Mouse (Mus musculus) adrenal gland, adult 2 months (tissue): ENCODE measurements around the gene Scamp3. TPM values are rescaled to one million over a fixed set of nuclear protein-coding genes. Genes with fewer than 3 reads are reported as not detected.

Experiments
- DNase-seq: peaks from one replicate; pipeline ENCODE4 v3.0.0; 2021
- polyA plus RNA-seq: library from polyadenylated mRNA; depleted of rRNA; stranded (reverse); fragments of >200 nt; gene quantifications from 2 replicates; pipeline ENCODE4 v1.2.3, GENCODE M21; 2012
- total RNA-seq, 2 experiments: library from RNA; stranded (reverse); gene quantifications; 2 replicates each; pipeline ENCODE4 v1.2.3; 2021

The Scamp3 gene
- total and polyA plus RNA-seq, 3 experiments: 87.1 to 299 (median 104) TPM

- peak; percentile 46 for DNase-seq
These were observed 14.2 kb upstream of the Scamp3 start for GRCm38 (mm10) chr3:89163123-89163522.

DNA sequence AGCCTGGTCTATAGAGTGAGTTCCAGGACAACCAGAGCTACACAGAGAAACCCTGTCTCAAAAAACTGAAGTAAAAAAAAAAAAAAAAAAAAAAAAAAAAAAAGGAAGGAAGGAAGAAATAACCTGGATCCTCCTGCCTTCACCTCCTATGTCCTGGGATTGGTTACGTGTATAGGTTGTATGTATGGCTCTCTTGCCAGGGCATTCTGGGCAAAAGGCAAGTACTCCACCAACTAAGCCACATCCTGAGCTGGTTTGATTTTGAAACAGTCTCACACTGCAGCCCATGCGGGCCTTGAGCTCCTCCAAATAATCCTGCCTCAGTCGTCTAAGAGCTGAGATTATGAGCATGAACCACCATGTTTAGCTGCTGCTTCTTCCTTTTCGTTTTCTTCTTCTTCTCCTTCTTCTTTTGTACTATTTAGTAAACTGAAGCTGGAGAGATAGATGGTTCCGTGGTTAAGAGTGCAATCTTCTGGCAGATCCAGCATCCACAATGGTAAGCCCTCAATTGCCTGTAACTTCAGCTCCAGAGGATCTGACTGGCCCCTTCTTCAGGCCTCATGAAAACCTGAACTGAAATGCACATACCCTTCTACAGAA is 13.5 kb upstream of the Scamp3 start:
- DNase-seq: no peak

DNA sequence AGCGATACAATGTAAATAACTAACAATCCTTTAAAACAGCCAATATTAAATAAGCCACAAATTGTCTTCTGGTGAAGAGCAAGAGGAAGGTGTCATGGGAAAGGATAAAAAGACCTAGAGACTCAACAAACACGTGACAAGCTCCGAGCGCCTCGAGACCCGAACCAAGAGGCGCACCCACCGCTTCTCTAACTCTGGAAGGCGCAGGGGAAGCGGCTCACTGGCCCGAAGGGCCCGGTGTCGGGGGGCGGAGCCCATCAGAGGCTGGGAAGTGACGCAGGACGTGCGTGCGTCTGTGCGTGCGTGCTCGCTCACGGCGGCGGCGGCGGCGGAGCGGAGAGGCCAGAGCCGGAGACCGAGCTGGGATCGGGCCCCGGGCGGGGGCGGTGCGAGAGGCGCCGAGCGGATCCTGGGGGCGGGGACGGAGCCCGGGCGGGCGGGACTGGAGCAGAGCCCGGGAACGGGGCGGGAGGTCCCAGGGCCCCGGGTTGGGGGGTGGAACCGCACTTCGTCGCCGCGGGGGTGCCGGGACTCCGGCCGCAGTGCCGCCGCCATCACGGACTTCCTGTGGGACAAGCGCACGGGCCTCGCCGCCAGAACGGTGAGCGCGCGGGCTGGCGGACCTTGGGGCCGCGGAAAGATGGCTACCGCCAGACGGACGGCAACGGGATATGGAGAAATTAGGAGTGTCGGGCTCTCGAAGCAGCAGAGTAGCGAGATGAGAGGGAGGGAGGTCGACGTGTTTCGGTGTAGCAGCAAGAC is 12.6 kb upstream of the Scamp3 start, which contains the start of gene Clk2:
TSS of gene Clk2 (plus strand) at position 290 of the 762 bp plus-strand sequence.
- peak; percentile 98 for DNase-seq

GRCm38 (mm10) chr3:89165268-89165870 is 11.9 kb upstream of the Scamp3 start:
- DNase-seq: no peak

GRCm38 (mm10) chr3:89166945-89167344 is 10.3 kb upstream of the Scamp3 start:
- DNase-seq: no peak

DNA sequence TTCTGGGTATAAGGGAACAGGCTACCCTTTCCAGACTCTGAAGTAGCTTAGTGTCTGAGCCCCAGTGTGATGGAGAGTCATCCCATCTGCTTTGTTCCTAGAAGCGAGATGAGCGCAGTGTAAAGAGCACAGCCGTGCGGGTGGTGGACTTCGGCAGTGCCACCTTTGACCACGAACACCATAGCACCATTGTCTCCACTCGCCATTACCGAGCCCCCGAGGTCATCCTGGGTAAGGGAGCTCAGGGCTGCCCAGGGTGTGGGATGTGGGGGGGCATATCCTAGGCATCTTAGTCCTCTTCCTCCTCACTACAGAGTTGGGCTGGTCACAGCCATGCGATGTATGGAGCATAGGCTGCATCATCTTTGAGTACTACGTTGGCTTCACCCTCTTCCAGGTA is 2.4 kb upstream of the Scamp3 start:
- DNase-seq: no peak

DNA sequence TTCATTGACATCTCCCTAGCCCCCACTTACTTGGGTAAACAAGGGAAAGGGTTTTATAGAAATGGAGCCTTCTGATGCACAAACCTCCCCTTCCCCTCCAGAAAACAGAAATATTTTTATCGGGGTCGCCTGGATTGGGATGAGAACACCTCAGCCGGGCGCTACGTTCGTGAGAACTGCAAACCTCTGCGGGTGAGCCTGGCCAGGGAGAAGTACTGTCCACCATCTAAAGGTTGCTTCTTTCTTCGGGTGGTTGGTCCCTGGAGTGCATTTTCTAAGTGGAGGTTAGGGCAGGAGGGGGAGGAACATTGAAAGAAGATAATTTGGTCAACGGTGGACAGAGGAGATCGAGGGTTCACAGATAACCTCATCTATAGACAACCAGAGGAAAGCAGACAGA is 1.7 kb upstream of the Scamp3 start:
- DNase-seq: no peak

- no peak for DNase-seq
These were observed 852 bp upstream of the Scamp3 start for GRCm38 (mm10) chr3:89176421-89176820.

- no peak for DNase-seq
These were observed 773 bp downstream of the Scamp3 start for GRCm38 (mm10) chr3:89178107-89178385.

DNA sequence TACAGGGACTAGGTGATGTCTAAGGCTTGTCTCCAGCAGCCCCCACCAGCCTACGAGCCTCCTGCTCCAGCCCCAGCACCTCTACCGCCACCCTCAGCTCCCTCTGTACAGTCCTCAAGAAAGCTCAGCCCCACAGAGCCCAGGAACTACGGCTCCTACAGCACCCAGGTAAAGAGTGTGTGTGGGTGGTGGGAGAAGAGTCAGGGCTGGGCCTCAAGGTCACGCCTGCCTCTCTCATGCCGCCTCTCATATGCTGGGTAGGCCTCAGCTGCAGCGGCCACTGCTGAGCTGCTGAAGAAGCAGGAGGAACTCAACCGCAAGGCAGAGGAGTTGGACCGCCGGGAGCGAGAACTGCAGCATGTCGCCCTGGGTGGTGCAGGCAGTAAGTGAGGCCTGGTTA is 1.8 kb downstream of the Scamp3 start:
- no peak for DNase-seq

DNA sequence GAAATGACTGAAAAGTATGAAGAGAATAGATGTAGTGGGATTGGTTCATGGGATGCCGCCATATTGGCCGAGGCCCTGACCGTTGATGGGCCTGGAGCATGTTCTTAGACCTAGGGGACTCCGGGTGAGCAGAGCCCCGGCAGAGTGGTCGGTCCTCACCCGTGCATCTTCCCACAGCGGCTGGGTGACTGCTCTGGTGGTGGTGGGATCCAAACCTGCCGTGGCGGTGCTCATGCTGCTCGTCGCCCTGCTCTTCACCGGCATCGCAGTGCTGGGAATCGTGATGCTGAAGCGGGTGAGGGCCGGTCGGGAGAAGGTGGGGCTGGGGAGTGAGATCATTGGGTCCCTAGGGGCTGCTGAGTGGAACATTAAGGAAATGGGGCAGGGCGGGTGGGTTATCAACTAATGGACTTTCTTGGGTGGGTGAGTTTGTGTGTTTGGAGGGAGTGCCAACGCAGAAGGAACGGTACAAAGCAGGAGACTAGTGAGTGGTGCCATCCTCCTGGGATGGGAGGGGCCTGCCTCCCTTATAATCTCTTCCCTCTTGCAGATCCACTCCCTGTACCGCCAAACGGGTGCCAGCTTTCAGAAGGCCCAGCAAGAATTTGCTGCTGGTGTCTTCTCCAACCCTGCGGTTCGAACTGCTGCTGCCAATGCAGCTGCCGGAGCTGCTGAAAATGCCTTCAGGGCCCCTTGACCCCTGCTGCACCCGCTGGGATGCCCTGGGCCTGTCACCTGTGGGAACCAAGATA is 4.7 kb downstream of the Scamp3 start:
- DNase-seq: no peak

- DNase-seq: no peak
These were observed 5.3 kb downstream of the Scamp3 start for GRCm38 (mm10) chr3:89182531-89183057.

DNA sequence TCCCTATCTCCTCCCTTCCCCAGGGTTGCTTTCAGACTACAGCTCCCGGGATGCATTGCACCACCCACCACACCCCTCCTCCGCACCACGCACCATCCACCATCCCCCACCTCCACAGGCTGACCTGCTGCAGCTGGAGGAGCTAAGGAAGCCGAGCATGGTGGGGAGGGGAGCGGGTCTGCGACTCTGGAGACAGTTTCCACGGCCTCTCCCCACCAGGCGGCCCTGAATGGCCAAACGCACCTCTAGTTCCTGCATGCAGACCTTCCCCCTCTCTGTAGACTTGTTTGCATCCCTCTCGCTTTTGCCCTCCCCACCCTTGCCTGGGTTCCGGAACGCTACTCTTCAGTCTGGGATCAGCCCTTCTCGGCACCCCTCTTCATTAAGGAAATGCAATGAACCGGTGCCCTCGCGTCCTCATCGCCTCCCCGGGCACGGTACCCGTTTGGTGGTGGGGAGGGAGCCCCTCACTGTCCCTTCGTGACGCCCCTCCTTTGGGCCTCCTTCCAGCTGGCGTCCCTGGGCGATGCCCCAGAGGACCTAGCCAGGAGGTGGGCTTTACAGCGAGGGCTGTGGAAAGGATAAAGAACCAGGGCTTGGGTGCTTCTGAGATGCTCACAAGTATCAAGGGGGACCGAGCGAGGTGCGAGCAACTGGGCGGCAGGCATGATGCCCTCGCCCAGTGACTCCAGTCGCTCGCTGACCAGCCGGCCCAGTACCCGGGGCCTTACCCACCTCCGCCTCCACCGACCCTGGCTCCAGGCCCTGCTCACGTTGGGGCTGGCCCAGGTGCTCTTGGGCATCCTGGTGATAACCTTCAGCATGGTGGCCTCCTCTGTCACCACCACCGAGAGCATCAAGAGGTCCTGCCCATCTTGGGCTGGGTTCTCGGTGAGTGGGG is 6.0 kb downstream of the Scamp3 start, which contains the start of gene Fam189b:
TSS of gene Fam189b (plus strand) at position 86 of the 901 bp plus-strand sequence.
- DNase-seq: peak; percentile 93

- DNase-seq: no peak
These were observed 6.7 kb downstream of the Scamp3 start for GRCm38 (mm10) chr3:89183959-89184315.

DNA sequence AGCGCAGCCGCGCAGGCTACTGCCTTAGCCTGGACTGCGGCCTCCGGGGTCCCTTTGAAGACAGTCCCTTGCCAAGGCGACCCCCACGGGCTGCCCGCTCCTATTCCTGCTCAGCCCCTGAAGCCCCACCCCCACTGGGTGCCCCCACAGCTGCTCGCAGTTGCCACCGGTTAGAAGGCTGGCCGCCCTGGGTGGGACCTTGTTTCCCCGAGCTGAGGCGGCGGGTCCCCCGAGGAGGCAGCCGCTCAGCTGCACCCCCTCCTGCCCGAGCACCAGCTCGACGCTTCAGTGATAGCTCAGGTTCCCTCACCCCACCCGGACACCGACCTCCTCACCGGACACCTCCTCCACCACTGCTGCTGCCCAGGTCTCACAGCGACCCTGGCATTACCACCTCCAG is 9.9 kb downstream of the Scamp3 start:
- no peak for DNase-seq

- DNase-seq: no peak
These were observed 10.6 kb downstream of the Scamp3 start for GRCm38 (mm10) chr3:89187690-89188477.

DNA sequence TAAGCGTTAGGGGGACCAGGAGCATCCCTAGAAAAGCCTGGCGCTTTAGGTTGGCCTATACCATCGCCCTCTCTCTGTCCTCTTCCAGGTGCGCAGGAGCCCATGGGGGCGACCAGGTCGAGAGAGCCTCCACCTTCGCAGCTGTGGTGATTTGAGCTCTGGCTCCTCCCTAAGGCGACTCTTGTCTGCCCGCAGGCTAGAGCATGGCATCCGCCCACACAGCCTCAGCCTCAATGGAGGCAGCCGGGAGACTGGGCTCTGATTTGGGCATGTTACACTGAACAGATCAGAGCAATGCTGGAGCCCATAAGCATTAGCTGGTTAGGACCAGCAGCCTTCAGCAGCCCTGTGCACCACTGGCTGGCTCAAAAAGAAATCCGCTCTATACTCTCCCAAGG is 11.2 kb downstream of the Scamp3 start:
- no peak for DNase-seq

DNA sequence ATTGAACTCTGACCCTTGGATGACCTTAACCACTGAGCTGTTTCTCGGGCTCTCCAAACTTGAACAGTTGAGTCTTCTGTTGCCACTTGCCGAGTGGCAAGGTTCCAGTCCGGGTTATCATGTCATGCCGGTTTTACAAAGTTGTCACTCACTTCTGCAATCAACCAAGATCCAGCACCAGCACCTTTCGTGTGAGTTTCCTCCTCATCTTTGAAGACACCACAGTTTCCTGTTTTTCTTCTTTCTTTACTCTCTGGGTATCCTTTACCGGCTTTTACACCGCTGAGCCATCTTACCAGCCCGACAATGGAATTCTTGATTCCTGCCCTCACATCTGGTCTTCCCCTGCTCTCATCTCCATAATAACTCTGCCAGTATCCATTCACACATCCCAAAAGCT is 13.2 kb downstream of the Scamp3 start:
- no peak for DNase-seq

DNA sequence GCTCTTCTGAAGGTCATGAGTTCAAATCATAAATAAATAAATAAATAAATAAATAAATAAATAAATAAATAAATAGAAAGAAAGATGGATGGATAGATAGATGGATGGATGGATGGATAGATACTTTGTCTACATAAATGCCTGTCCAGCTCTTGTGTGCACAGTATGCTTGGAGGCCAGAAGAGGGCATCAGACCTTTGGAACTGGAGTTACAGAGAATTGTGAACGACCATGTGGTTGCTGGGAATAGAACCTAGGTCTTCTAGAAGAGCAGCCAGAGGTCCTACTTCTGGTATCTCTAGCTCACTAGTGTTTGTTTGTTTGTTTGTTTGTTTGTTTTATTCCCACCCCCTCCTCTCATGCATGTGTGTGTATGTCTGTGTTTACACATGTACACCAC is 16.1 kb downstream of the Scamp3 start:
- DNase-seq: no peak

GRCm38 (mm10) chr3:89193853-89194252 is 16.6 kb downstream of the Scamp3 start:
- no peak for DNase-seq
